Mouse (Mus musculus): ENCODE results near the gene Myo6.
A peak's percentile ranks its signal among the peaks of the same experiment; 100 is the strongest.

The Myo6 gene

DNA sequence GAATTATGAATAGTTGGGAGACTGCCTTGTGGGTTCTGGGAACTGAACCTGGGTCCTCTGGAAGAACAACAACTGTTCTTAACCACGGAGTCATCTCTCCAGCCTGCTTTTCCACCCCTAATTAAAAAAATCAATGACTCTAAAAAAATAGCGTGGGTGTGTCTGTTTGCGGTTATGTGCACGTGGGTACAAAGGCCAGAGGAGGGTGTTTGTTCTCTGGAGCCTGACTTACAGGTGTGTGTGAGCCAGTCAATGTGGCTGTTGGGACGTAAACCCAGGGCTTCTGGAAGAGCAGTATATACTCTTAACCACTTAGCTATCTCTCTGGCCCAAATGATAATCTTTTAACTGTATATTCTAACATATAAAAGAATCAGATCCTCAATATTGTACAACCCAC is 148.8 kb downstream of the Myo6 start:
- no peak for DNase-seq

DNA sequence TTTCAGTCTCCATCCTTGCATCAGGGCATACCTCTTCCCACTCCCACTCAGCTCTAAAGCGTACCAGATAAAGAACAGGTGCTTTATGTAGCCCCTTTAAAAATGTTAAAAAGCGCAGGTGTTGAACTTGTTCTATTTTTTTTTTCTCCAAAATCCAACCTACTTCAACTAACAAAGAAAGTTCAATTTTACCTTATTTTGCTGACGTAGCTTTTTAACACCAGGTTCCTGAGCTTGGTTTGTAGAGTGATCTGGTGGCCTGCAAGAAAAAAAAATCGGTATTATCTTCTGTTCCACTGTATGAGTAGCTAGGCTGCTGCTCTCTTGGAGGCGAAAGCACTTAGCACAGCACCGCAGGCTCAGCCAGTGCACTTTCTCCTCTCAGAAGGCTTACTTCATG is 151.1 kb downstream of the Myo6 start:
- no peak for DNase-seq

DNA sequence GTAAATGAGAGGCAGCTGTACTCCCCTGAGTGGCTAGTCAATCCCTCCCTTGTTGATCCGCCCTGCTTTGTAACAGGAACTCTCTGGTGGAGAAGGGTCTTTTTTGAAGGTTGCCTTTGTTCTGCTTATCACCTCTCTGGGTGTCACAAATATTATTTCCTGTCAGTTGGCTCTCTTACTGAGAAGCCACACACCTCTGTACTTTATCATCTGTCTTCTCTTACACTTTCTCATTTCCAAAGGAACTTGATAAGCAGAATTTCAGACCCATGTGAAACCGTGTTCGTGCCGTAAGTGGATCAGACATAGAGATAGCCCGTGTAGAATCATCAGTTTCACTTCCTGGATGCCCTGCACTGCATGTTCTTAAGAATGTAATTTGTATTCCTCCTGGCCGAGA is 153.2 kb downstream of the Myo6 start:
- no peak for DNase-seq

DNA sequence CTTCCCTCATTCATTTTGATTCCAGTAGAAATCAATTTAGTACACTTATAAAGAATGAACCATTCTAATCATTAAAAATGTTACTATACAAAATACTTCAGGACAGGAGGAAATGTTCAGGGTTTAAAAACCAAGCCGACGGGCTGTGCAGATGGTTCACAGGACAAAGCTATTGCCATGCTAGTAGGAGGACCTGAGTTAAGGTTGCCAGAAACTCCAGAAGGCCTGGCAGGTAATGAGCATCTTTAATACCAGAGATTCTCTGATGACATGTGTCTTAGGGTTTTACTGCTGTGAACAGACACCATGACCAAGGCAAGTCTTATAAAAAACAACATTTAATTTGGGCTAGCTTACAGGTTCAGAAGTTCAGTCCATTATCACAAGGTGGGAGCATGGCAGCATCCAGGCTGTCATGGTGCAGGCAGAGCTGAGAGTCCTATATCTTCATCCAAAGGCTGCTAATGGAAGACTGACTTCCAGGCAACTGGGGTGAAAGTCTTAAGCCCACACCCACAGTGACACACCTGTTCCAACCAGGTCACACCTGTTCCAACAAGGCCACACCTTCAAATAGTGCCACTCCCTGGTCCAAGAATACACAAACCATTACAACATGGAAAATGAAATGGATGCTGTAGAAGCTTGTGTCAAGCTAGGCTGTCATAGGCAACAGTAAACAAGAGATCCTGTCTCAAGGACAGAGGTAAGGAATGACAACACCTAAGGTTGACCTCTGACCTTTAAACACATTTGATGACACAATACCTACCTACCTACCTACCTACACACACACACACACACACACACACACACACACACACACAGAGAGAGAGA is 156.4 kb downstream of the Myo6 start:
- DNase-seq, result peak; percentile 30

DNA sequence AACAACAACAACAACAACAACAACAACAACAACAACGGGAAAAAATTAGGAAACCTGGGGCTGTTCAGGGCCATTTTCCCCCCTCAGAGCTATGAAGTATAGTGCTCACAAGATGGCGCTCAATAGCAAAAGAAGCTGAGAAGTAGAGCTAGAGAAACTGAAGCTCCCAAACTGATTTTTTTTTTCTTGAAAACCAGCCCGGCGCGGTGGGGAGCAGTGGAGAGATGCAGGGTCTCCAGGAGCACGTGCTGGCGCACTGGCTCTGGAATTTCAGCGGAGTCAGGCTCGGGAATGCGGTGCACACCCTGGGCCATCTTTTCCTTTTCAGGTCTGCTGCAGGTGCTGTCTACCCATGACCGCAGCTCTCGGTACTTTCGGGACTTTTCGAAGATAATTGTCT is 167.3 kb downstream of the Myo6 start:
- DNase-seq, result peak; percentile 3

DNA sequence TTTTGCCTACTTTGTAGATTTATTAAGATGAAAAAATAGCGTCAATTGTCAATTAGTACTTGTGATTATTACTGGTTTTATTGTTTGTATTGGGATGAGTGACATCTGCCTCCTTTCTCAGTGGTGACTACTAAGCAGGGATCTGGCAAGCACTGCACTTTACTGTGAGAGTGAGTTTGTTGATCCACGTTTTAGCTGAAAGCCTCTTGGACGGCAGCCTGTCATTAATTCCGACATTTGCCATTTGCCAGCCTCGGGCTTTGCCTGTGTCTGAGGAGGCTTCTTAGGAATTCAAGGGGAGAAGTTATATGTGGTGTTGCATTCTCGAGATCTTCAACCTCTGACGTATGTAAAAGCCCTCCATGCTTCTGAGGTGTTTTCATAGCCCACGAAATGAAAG is 168.6 kb downstream of the Myo6 start:
- DNase-seq, result no peak

DNA sequence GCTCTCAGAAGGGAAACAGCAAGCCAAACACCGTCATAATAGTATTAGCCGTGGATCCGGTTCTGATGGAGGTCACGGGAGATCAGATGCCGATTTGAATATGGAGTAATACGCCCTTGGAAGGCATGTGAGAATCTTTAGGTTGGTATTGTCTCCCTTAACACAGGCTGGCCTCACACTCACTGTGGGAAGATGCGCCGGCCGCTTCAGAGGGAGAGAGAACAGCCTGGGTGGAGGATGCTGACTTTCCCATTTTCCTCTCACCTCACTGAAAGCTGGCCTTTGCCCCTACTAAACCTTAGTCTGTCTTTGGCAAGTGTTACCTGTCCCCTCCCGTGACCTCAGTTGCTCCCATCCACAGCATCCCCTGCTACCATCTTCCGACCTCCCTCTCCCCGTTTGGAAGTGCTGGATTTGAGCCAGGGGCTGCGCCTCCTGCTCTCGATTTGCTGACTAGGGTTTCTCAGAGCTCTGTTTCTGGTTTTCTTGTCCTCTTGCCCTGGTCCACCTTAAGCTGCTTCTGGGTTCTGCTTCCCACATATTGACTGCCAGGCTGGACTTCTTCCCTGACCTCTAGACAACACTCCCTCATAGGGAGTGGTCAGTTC is 169.3 kb downstream of the Myo6 start:
- no peak for DNase-seq

DNA sequence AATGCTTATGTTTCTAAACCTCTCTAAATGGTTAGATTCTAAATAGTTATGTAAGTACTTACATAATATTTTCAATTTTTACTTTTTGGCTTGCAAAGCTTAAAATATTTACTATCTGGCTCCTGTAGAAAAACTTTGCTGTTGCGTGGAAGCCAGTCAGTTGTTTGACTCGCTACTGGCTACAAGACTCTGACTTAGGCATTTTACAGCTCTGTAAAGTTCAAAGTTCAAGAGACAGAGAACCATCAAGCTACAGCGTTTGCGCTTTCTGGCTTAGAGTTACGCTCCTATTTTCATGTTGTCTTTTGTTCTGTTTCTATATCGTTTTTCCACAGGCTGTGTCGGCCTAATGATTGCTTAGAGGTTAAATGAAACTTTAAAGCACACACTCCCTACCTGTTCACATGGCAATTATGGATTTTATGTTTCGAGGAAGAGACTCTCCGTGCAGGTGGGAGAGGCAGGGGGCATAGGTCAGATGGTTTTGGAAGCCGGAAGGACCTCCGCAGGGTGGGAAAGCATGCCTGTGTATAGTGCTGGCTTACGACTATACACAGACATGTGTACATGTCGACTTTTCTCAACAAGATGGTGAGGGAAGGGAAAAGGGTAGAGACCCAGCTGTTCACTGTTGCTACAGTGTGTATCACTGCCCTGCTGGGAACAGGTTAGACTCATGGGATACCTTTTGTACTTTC is 171.0 kb downstream of the Myo6 start:
- DNase-seq, result no peak

DNA sequence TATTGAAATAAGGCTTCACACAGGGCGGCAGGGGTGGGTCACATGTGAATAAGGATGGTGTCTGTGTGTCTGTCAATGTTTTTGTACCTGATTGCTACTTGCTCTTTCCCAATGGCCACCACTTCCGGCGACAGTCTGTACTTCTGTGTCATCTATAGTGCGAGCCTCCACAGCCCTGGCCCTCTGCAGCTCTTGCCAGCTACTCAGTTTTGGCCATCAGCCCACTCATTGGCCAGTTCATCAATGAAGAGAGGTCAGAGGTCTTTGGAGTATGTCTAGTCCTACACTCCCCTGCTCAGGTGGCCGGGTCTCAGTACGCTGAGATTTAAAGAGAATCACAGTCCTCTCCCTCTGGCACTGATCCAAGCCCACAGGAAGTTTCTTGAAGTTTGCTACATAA is 173.2 kb downstream of the Myo6 start:
- DNase-seq, result no peak

DNA sequence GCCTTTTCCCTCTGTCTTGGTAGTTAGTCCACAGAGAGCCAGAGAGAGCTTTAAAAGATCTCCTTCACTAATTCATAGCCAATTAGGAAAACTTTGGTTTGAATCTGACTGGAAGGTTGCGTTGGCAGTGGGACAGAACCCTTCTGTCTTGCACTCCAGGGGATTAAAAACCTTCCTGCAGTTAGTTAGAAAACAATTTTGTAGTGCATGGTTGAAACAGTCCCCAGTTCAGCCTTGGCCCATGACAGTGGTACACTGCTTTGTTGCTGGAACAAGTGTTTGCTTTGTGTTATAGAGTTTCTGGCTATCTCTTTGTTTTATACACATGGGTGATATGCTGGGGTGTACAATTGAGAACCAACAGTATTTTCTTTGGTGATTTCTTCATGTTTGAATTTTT is 176.1 kb downstream of the Myo6 start:
- DNase-seq, result no peak

DNA sequence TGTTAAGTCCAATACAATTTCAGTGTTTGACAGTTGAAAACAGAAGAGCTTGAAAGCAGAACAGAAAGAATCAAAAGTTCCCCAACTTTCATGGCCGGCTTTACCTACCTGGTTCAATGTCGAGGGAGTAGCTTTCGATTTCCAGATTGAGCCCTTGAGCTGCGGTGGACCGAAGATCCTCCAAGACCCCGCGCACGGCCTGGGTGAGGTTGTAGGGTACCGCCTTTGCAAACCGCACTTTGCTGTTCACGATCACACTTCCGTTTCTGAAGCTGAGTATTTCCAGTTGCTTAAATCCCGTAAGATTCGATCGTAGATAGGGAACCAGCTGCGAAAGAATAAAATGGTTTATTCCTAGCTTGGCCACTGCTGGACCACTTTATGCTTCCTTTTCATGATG is 176.9 kb downstream of the Myo6 start:
- no peak for DNase-seq

DNA sequence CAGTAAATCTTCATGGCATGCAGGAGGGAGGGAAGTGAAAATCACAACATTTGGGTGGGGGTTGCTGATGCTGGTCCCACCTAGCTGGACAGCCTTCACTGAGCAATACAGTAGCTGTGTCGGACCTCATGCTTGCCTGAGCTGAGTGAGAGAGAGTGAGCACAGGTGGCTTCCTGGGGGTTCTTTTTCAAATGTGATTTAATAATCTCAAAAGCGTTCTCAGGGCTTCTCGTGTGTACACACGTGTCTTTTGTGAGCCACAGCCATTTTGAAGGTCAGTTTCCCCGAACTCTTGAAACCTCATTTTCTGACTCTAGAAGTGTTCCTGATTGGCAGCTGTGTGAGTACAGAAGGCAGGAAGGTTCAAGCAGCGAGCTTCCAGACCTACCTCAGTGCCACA is 177.7 kb downstream of the Myo6 start:
- no peak for DNase-seq

DNA sequence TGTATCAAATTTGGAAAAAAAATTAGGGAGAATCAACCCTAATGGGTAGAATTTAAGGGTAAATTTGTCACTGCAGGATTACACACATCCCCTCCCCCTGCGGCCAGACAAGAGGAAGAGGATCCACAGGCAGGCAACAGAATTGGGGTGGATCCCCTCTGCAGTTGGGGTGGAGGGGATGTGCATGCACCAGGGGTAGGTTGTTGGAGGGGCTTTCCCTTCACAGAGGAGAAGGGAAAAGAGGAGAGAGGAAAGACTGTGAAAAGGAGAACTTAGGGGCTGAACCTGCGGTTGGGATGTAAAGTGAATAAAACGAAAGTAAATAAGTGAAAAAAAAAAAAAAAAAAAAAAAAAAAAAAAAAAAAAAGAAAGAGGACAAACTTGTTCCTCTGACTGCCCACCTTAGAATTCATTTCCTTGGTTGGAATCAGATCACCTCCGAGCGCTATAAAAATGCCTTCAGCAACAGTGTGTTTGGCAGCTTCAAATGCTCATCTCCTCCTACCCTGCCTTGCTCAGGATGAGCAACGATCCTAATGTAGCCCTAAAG is 179.7 kb downstream of the Myo6 start:
- DNase-seq, result no peak

DNA sequence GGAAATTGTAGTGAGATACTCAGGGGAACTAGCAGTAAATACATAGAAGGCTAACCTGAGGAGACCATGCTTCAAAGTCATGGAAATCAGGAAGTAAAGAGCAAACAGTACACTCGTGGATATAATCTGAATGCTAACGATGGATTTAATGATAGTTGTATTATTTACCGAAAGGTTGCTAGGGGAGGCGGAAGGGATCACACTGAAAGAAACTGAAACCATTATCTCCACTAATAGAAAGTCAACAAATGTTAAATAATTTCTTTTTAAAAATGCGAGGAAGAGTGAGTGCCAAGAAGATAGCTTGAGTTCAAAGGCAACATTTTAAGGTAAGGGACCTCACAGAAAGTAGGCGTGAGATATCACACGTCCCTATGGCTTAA is 186.5 kb downstream of the Myo6 start:
- no peak for DNase-seq

DNA sequence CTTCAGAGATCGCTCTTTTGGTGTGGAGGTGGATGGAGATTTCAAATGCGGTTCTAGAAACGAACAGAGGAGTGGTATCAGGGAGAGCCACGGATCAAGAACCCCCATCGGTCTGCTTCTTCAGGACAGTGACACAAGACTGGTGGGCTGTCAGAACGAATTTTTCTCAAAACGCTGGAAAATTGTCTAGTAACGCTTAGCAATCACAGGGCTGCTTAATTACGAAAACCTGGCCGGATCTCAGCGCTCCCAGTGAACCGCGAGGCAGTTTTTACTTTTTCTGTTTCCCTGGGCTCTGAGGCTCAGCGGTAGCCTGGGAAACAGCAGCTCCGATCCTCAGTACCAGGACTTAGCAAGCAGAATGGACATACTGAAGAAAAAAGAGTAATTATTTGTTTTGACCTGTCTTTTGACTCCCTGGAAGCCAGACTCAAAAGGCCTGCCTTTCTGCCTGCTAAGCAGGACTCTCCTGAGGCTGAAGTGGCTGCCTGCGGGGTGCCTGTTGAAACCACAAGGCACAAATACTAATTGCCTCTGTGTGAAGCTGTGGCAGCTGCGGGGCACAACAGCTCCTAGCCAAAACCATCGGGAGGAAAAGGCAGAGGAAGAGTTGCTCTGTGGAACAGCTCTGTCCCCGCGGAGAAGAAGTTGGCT is 187.0 kb downstream of the Myo6 start:
- peak; percentile 5 for DNase-seq

DNA sequence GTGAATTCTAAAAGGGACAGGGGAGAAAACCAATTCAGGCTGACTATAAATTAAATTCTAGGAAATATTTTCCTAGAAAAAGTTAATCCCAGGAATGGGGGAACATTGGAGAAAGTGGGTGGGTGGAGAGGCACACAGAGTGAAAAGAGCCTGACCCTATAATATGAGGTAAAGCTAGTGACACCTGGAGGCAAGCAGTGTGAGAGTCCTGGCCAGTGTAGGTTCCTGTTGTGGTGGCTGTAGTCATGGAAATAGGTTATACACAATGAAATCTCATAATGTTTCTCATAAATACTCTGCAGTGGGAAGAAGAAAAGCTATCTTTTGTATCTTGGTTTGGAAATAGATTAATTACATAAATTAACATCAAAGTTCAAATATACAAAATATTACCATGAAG is 195.2 kb downstream of the Myo6 start:
- DNase-seq, result no peak

Measured in cerebellum, adult 9-11 months (tissue).